Mouse (Mus musculus): Measurements from ENCODE around the gene Olfr1047. TPM values are rescaled to one million over a fixed set of nuclear protein-coding genes. Genes with fewer than 3 reads are reported as not detected.
"Not testable (repeated sequence)": the region's sequence is repeated elsewhere in the genome, so short reads cannot be mapped to it uniquely, and the experiment has no call there.

The Olfr1047 gene
- not detected in 2 replicates for polyA plus RNA-seq (2014; fragmentation: Nextera tagmentation; extraction: Ambion mirVana)

DNA sequence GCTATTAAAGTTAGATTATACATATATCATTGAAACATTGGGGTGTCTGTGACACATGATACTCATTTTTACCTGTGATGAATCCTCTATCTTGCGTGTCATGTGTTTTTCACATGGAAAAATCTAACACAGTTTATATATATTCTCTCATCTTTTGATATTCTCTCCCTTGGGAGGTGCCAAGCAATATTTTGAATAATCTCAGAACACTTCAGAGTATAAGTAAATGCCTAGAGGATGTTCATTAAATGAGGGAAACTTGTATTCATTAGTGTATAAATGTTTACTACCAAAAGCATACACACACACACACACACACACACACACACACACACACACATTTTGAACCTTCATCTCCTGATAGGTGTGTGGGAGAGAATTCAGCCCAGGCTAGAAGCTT, at the start of gene Olfr1047:
TSS of gene Olfr1047 (minus strand) at position 101 of the 400 bp plus-strand sequence.
- Histone ChIP-seq H3K4me2 (replicated peaks; ENCODE audit: low read depth, low read length) (no peak within 1 kb of the TSS), H3K36me3 (ENCODE audit: control insufficient read depth, insufficient read depth, low read length) (no peaks in the 10 kb centered on the region), H3K9me3 (ENCODE audit: control insufficient read depth, low read length) (no peaks in the 10 kb centered on the region), H3K27me3 (ENCODE audit: control insufficient read depth, insufficient read depth, low read length) (no peaks in the 10 kb centered on the region), H3K9ac (ENCODE audit: low read depth, low read length) (no peak within 1 kb of the TSS), H3K4me3 (ENCODE audit: low read length) (no peak within 1 kb of the TSS), H3K27ac (ENCODE audit: low read depth, low read length) (no peak within 1 kb of the TSS), H3K4me1 (ENCODE audit: control insufficient read depth, insufficient read depth, low read length) (no peaks in the 10 kb centered on the region)
- no peak for ATAC-seq (ENCODE audit: low FRiP score, low TSS enrichment)
- WGBS, result 88% methylated on average over 1 of the region's 1 CpGs

DNA sequence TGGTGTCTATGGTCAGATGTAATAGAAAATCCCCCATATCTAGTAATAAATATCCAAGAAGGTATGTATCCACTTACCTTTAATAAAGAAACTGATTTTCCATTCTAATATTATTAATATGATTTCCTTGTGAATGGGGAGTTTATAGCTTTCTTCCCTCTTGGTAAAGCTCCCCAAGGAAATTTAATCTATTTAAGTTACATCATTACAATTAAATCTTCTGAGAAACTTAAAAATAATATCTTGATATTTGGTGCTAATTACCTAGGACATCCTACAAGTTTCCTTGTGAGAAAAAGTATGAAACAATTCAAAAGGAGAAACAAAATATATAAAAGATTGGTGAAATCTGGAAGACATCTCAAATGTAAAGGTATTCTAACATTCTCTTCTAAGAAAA, 47.8 kb upstream of the Olfr1047 start, which contains the start of gene Olfr1051:
TSS of gene Olfr1051 (minus strand) at position 101 of the 400 bp plus-strand sequence.
- H3K4me3 ChIP-seq (ENCODE audit: low read length); ATAC-seq (ENCODE audit: low FRiP score, low TSS enrichment); H3K4me2 ChIP-seq (replicated peaks; ENCODE audit: low read depth, low read length); H3K27ac ChIP-seq (ENCODE audit: low read depth, low read length); H3K4me1 ChIP-seq (ENCODE audit: control insufficient read depth, insufficient read depth, low read length); H3K36me3 ChIP-seq (ENCODE audit: control insufficient read depth, insufficient read depth, low read length); H3K27me3 ChIP-seq (ENCODE audit: control insufficient read depth, insufficient read depth, low read length); H3K9ac ChIP-seq (ENCODE audit: low read depth, low read length); H3K9me3 ChIP-seq (ENCODE audit: control insufficient read depth, low read length): not testable (repeated sequence)

DNA sequence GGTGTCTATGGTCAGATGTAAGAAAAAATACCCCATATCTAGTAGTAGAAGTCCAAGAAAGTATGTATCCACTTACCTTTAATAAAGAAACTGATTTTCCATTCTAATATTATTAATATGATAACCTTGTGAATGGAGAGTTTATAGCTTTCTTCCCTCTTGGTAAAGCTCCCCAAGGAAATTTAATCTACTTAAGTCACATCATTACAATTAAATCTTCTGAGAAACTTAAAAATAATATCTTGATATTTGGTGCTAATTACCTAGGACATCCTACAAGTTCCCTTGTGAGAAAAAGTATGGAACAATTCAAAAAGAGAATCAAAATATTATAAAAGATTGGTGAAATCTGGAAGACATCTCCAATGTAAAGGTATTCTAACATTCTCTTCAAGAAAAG, 27.0 kb upstream of the Olfr1047 start, which contains the start of gene Olfr1049:
TSS of gene Olfr1049 (minus strand) at position 101 of the 400 bp plus-strand sequence.
- H3K4me3 ChIP-seq (ENCODE audit: low read length); H3K36me3 ChIP-seq (ENCODE audit: control insufficient read depth, insufficient read depth, low read length); H3K9ac ChIP-seq (ENCODE audit: low read depth, low read length); H3K4me1 ChIP-seq (ENCODE audit: control insufficient read depth, insufficient read depth, low read length); H3K9me3 ChIP-seq (ENCODE audit: control insufficient read depth, low read length); ATAC-seq (ENCODE audit: low FRiP score, low TSS enrichment); H3K27me3 ChIP-seq (ENCODE audit: control insufficient read depth, insufficient read depth, low read length); H3K4me2 ChIP-seq (replicated peaks; ENCODE audit: low read depth, low read length); H3K27ac ChIP-seq (ENCODE audit: low read depth, low read length): not testable (repeated sequence)

DNA sequence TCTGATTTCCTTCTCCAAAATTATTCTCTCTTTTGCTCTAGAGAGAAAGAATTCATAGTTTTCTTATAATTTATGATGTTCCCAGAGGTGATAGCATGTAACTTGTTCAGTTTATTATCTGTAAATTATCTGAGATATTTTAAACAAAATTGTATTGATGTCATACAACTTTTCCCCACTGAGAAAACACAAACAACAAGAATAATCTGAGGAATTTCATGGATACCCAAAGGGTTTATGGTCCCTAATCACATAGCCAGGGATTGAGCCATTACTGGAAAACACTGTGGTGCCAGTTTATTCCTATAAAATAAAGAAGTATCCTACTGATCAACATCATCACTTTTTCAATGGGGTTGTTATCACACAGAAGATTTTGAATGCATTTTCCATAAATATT, 9.0 kb upstream of the Olfr1047 start, which contains the start of gene Olfr1048:
TSS of gene Olfr1048 (minus strand) at position 101 of the 400 bp plus-strand sequence.
- H3K4me1 ChIP-seq (ENCODE audit: control insufficient read depth, insufficient read depth, low read length), result no peaks in the 10 kb centered on the region
- no peak within 1 kb of the TSS for H3K27ac ChIP-seq (ENCODE audit: low read depth, low read length)
- no peaks in the 10 kb centered on the region for H3K36me3 ChIP-seq (ENCODE audit: control insufficient read depth, insufficient read depth, low read length)
- H3K9ac ChIP-seq (ENCODE audit: low read depth, low read length), result no peak within 1 kb of the TSS
- no peaks in the 10 kb centered on the region for H3K9me3 ChIP-seq (ENCODE audit: control insufficient read depth, low read length)
- no peak for ATAC-seq (ENCODE audit: low FRiP score, low TSS enrichment)
- H3K27me3 ChIP-seq (ENCODE audit: control insufficient read depth, insufficient read depth, low read length), result no peaks in the 10 kb centered on the region
- no peak within 1 kb of the TSS for H3K4me3 ChIP-seq (ENCODE audit: low read length)
- H3K4me2 ChIP-seq (replicated peaks; ENCODE audit: low read depth, low read length), result no peak within 1 kb of the TSS

DNA sequence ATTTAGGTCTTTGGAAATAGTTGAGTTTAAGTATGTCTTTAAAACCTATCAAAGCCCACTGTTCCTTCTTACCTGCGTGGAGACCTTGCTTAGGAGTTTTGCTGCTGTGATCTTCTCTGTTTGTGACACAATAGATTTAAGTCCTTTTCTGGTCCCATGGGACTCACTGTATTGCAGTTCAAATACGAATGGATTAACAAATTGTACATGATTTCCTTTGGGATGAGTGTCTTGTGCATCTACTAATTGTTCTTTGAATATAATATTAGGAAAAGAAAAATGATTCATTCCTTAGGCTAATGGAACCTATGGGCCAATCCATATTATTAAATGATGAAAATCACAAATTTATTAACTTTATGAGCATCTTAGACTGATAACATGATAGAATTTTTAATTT, 12.0 kb downstream of the Olfr1047 start, which contains the start of gene Olfr1046:
TSS of gene Olfr1046 (minus strand) at position 101 of the 400 bp plus-strand sequence.
- Histone ChIP-seq H3K27ac (ENCODE audit: low read depth, low read length) (no peak within 1 kb of the TSS), H3K27me3 (ENCODE audit: control insufficient read depth, insufficient read depth, low read length) (no peaks in the 10 kb centered on the region), H3K36me3 (ENCODE audit: control insufficient read depth, insufficient read depth, low read length) (no peaks in the 10 kb centered on the region), H3K4me1 (ENCODE audit: control insufficient read depth, insufficient read depth, low read length) (no peaks in the 10 kb centered on the region), H3K9ac (ENCODE audit: low read depth, low read length) (no peak within 1 kb of the TSS), H3K4me2 (replicated peaks; ENCODE audit: low read depth, low read length) (no peak within 1 kb of the TSS), H3K4me3 (ENCODE audit: low read length) (no peak within 1 kb of the TSS), H3K9me3 (ENCODE audit: control insufficient read depth, low read length) (no peaks in the 10 kb centered on the region)
- no peak for ATAC-seq (ENCODE audit: low FRiP score, low TSS enrichment)
- WGBS, result 77% methylated on average over 2 of the region's 2 CpGs

DNA sequence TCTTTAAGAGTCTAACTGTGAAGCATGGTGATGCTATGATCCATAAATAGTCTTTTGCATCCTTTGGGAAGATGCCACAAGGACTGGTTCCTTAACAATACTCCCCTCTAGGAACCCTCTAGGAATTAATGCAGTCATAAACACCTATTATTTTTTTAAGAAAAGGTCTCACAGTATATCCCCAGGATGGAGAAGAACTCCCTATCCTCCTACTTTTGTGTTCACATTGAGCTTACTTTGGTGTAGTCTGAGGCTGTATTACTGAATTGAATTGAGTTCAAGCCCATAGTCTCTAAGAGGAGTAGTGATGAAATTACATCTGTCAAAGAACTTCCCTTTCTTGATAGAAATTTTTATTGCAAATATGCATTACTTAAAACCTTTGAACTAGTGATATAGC, 28.3 kb downstream of the Olfr1047 start, which contains the start of gene Olfr1045:
TSS of gene Olfr1045 (minus strand) at position 101 of the 400 bp plus-strand sequence.
- Histone ChIP-seq H3K27me3 (ENCODE audit: control insufficient read depth, insufficient read depth, low read length) (no peaks in the 10 kb centered on the region), H3K4me2 (replicated peaks; ENCODE audit: low read depth, low read length) (no peak within 1 kb of the TSS), H3K4me3 (ENCODE audit: low read length) (no peak within 1 kb of the TSS), H3K4me1 (ENCODE audit: control insufficient read depth, insufficient read depth, low read length) (no peaks in the 10 kb centered on the region), H3K27ac (ENCODE audit: low read depth, low read length) (no peak within 1 kb of the TSS), H3K9me3 (ENCODE audit: control insufficient read depth, low read length) (no peaks in the 10 kb centered on the region), H3K36me3 (ENCODE audit: control insufficient read depth, insufficient read depth, low read length) (no peaks in the 10 kb centered on the region), H3K9ac (ENCODE audit: low read depth, low read length) (no peak within 1 kb of the TSS)
- no peak for ATAC-seq (ENCODE audit: low FRiP score, low TSS enrichment)

DNA sequence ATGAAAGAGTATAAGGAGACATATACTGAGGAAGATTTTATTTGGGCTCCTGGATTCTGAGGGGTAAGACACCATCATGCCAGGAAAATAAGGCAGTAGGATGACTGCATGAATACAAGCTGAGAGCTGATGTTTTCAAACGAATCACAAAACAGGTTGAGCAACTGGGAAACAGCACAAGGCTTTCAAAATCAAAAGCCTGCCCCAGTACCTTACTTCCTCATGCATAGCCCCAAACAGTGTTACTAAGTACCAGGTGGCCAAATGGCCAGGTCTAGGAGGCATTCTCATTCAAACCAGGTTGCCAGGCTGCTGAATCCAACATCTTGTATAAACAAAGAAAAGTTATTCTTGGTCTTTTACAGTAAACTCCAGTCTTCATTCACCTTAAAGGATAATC, 35.3 kb downstream of the Olfr1047 start:
- H3K36me3 ChIP-seq (ENCODE audit: control insufficient read depth, insufficient read depth, low read length), result no peaks in the 10 kb centered on the region
- H3K4me1 ChIP-seq (ENCODE audit: control insufficient read depth, insufficient read depth, low read length), result no peaks in the 10 kb centered on the region
- no peak for ATAC-seq (ENCODE audit: low FRiP score, low TSS enrichment)
- H3K9ac ChIP-seq (ENCODE audit: low read depth, low read length), result no peak overlapping the region
- no peak overlapping the region for H3K27ac ChIP-seq (ENCODE audit: low read depth, low read length)
- H3K27me3 ChIP-seq (ENCODE audit: control insufficient read depth, insufficient read depth, low read length), result no peaks in the 10 kb centered on the region
- H3K4me2 ChIP-seq (replicated peaks; ENCODE audit: low read depth, low read length), result no peak overlapping the region
- 47% methylated on average over 1 of the region's 1 CpGs for WGBS
- no peaks in the 10 kb centered on the region for H3K9me3 ChIP-seq (ENCODE audit: control insufficient read depth, low read length)
- H3K4me3 ChIP-seq (ENCODE audit: low read length), result no peak overlapping the region

DNA sequence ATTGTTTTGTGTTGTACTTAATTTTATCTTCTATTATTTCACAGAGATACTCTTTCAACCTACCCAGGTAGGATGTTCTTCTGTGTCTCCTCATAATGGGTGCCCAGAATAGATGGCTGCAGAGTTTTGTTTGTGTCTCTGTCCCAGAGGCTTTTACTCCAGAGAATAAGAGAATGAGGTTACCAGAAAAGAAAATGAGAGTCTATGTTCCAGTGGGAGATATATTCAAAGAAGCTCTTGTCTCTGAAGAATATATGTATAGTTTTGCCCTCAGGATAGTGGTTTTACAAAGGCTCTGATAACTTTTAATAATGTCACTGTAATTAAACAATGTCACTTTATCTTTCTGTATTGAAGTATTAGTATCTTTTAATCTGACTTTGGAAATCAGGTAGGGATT, 45.6 kb downstream of the Olfr1047 start, which contains the start of gene Olfr52:
TSS of gene Olfr52 (minus strand) at position 101 of the 400 bp plus-strand sequence.
- no peak within 1 kb of the TSS for H3K27ac ChIP-seq (ENCODE audit: low read depth, low read length)
- H3K36me3 ChIP-seq (ENCODE audit: control insufficient read depth, insufficient read depth, low read length), result no peaks in the 10 kb centered on the region
- no peak for ATAC-seq (ENCODE audit: low FRiP score, low TSS enrichment)
- no peak within 1 kb of the TSS for H3K4me2 ChIP-seq (replicated peaks; ENCODE audit: low read depth, low read length)
- no peak within 1 kb of the TSS for H3K4me3 ChIP-seq (ENCODE audit: low read length)
- no peaks in the 10 kb centered on the region for H3K27me3 ChIP-seq (ENCODE audit: control insufficient read depth, insufficient read depth, low read length)
- H3K4me1 ChIP-seq (ENCODE audit: control insufficient read depth, insufficient read depth, low read length), result no peaks in the 10 kb centered on the region
- no peak within 1 kb of the TSS for H3K9ac ChIP-seq (ENCODE audit: low read depth, low read length)
- H3K9me3 ChIP-seq (ENCODE audit: control insufficient read depth, low read length), result no peaks in the 10 kb centered on the region

DNA sequence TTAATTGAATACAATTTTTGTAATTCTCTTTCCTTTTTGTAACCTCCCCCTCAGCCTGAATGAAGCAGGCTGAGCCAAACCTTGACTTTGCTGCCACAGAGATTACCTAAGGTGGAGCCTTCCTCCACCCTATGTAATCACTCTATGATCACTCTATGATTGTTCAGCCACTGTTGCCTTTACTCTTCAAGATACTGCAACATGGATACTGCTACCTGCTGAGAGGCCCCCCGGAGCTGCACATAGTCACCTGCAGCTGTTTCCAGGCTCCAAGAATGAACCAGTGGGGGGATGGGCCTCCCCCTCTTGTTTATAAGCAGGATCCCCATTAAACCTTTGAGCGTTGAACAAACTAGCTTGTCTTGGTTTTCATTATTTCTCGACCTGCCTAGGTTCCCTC, 51.3 kb downstream of the Olfr1047 start:
- H3K36me3 ChIP-seq (ENCODE audit: control insufficient read depth, insufficient read depth, low read length), result no peaks in the 10 kb centered on the region
- no peaks in the 10 kb centered on the region for H3K27me3 ChIP-seq (ENCODE audit: control insufficient read depth, insufficient read depth, low read length)
- H3K4me1 ChIP-seq (ENCODE audit: control insufficient read depth, insufficient read depth, low read length), result no peaks in the 10 kb centered on the region
- H3K27ac ChIP-seq (ENCODE audit: low read depth, low read length), result no peak overlapping the region
- 81% methylated on average over 3 of the region's 3 CpGs for WGBS
- no peak for ATAC-seq (ENCODE audit: low FRiP score, low TSS enrichment)
- no peak overlapping the region for H3K9ac ChIP-seq (ENCODE audit: low read depth, low read length)
- no peak overlapping the region for H3K4me2 ChIP-seq (replicated peaks; ENCODE audit: low read depth, low read length)
- H3K9me3 ChIP-seq (ENCODE audit: control insufficient read depth, low read length), result no peaks in the 10 kb centered on the region
- H3K4me3 ChIP-seq (ENCODE audit: low read length), result no peak overlapping the region

Data from kidney, embryonic 14.5 days (tissue).